Mouse (Mus musculus) midbrain, embryonic 16.5 days (tissue): ENCODE data around the gene Kcnq4. TPM values are rescaled to one million over a fixed set of nuclear protein-coding genes. Genes with fewer than 3 reads are reported as not detected.

Source experiments
- ATAC-seq: fragments of 200-750 bp; cut with Nextera tagmentation; 2 replicates; pipeline ENCODE4 v1.8.0; 2017; ENCODE audit warnings: moderate TSS enrichment
- H3K27ac ChIP-seq: fragments of 300-500 bp; sonication (generic); 2 replicates; pipeline ENCODE4 v1.5.1; 2014; ENCODE audit warnings: mild to moderate bottlenecking, low read length, mixed read lengths
- H3K27me3 ChIP-seq: fragments of 300-500 bp; sonication (generic); 2 replicates; pipeline ENCODE4 v1.6.1; 2014; ENCODE audit warnings: low read depth, low read length, mixed read lengths; ENCODE audit not compliant: control insufficient read depth, insufficient read depth
- H3K36me3 ChIP-seq: fragments of 300-500 bp; sonication (generic); 2 replicates; pipeline ENCODE4 v1.6.1; 2014; ENCODE audit warnings: mild to moderate bottlenecking, low read length, moderate library complexity, mixed read lengths; ENCODE audit not compliant: control insufficient read depth, insufficient read depth
- H3K4me1 ChIP-seq: fragments of 300-500 bp; sonication (generic); 2 replicates; pipeline ENCODE4 v1.6.1; 2014; ENCODE audit warnings: mild to moderate bottlenecking, low read length, mixed read lengths; ENCODE audit not compliant: control insufficient read depth, insufficient read depth
- H3K4me2 ChIP-seq: fragments of 300-500 bp; sonication (generic); 2 replicates; pipeline ENCODE4 v1.6.1; 2014; ENCODE audit warnings: mild to moderate bottlenecking, low read length, mixed read lengths
- H3K4me3 ChIP-seq: fragments of 300-500 bp; sonication (generic); 2 replicates; pipeline ENCODE4 v1.5.1; 2014; ENCODE audit warnings: low read depth, mild to moderate bottlenecking, low read length, moderate library complexity, mixed read lengths
- H3K9ac ChIP-seq: fragments of 300-500 bp; sonication (generic); 2 replicates; pipeline ENCODE4 v1.6.1; 2014; ENCODE audit warnings: low read depth, low read length, mixed read lengths
- H3K9me3 ChIP-seq: fragments of 300-500 bp; sonication (generic); replicated peaks from 2 replicates; pipeline ENCODE4 v1.6.1; 2014; ENCODE audit warnings: mild to moderate bottlenecking, low read length, mixed read lengths; ENCODE audit not compliant: control insufficient read depth, poor library complexity, severe bottlenecking
- WGBS: fragments of 180-500 bp; shearing (Covaris S2); extraction: QIAGEN DNeasy Blood & Tissue Kit; methylation state at CpG from one replicate; pipeline ENCODE4 v1.1.7; 2014; 5-methylcytosine and 5-hydroxymethylcytosine counted together
- polyA plus RNA-seq: library from polyadenylated mRNA; unstranded; fragments of >200 nt; fragmentation: Nextera tagmentation; extraction: Ambion mirVana; gene quantifications from 2 replicates; pipeline ENCODE4 v1.2.1, GENCODE M21; 2015

The Kcnq4 gene
- 5.3 and 5.8 TPM in 2 replicates for polyA plus RNA-seq

GRCm38 (mm10) chr4:120747941-120748866, at the start of gene Kcnq4:
Gene Kcnq4 (minus strand): TSS chr4:120748612.
- ATAC-seq, result peak; percentile 19; the same call in 1 of the 2 replicates
- H3K4me1 ChIP-seq, result peaks cover 4% of the 10 kb centered on the region
- no peak within 1 kb of the TSS for H3K27ac ChIP-seq
- H3K36me3 ChIP-seq, result no peaks in the 10 kb centered on the region
- no peaks in the 10 kb centered on the region for H3K9me3 ChIP-seq
- peak within 1 kb of the TSS; percentile 66 for H3K9ac ChIP-seq
- 3% methylated on average over 40 of the region's 42 CpGs for WGBS
- H3K4me2 ChIP-seq, result peak within 1 kb of the TSS; percentile 99
- H3K27me3 ChIP-seq, result peaks cover 31% of the 10 kb centered on the region
- peak within 1 kb of the TSS; percentile 61 for H3K4me3 ChIP-seq

- H3K9ac ChIP-seq, result no peak overlapping the region
- H3K27ac ChIP-seq, result no peak overlapping the region
- no peaks in the 10 kb centered on the region for H3K36me3 ChIP-seq
- no peaks in the 10 kb centered on the region for H3K27me3 ChIP-seq
- no peaks in the 10 kb centered on the region for H3K9me3 ChIP-seq
- H3K4me3 ChIP-seq, result no peak overlapping the region
- no peak for ATAC-seq
- no peak overlapping the region for H3K4me2 ChIP-seq
- no peaks in the 10 kb centered on the region for H3K4me1 ChIP-seq
- 88% methylated on average over 2 of the region's 2 CpGs for WGBS
Measured at GRCm38 (mm10) chr4:120796687-120797086, 48.3 kb upstream of the Kcnq4 start.

GRCm38 (mm10) chr4:120795646-120796045, 47.2 kb upstream of the Kcnq4 start:
- ATAC-seq, result no peak
- no peak overlapping the region for H3K27ac ChIP-seq
- no peaks in the 10 kb centered on the region for H3K27me3 ChIP-seq
- H3K9me3 ChIP-seq, result no peaks in the 10 kb centered on the region
- H3K4me2 ChIP-seq, result no peak overlapping the region
- WGBS, result 96% methylated on average over 1 of the region's 1 CpGs
- H3K9ac ChIP-seq, result no peak overlapping the region
- H3K4me1 ChIP-seq, result no peaks in the 10 kb centered on the region
- H3K36me3 ChIP-seq, result no peaks in the 10 kb centered on the region
- H3K4me3 ChIP-seq, result no peak overlapping the region

DNA sequence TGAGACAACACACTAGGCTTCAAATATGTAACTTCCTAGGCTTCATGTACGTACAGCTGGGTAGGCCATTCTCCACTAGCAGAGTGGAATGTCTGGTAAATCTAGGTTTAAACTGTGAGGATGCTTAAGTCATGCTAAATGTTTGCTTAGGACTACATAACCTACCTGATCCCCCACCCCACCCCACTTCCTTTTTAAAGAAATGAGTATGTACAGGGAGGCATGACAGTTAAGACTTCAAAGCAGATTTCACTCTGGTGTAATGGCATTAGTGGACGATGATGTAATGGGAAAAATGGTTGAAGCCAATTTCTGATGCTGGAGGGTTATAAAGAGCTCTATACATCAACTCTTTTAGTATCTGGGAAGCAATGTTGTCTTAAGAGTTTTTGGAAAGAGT, 44.5 kb upstream of the Kcnq4 start:
- H3K27ac ChIP-seq, result no peak overlapping the region
- H3K4me2 ChIP-seq, result no peak overlapping the region
- no peak overlapping the region for H3K9ac ChIP-seq
- H3K4me3 ChIP-seq, result no peak overlapping the region
- 92% methylated on average over 2 of the region's 2 CpGs for WGBS
- no peaks in the 10 kb centered on the region for H3K9me3 ChIP-seq
- ATAC-seq, result no peak
- H3K36me3 ChIP-seq, result 0 out of 2 replicates have a peak, but pooled peaks cover 3% of the 10 kb centered on the region
- H3K27me3 ChIP-seq, result no peaks in the 10 kb centered on the region
- no peaks in the 10 kb centered on the region for H3K4me1 ChIP-seq

DNA sequence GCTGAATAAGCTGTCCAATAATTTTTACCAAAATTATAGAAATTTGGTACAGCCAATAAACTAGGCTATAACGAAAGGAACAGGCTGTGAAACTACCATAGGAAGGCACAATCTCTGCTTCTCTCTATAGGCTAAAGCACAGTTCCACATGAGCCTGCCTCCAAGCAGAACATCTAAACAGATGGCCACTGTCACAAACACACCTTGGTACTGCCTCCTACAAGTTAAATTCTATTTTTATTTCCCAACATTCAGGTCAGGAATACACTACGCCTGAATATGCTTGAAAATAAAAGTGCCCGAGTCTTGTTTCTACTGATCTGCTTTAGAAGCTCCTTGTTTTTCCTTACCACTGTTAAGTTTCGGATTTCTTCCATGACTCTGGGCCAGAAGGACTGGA, 41.6 kb upstream of the Kcnq4 start:
- Histone ChIP-seq H3K36me3 (0 out of 2 replicates have a peak, but pooled peaks cover 5% of the 10 kb centered on the region), H3K9me3 (no peaks in the 10 kb centered on the region), H3K27ac (no peak overlapping the region), H3K4me3 (no peak overlapping the region), H3K4me2 (no peak overlapping the region), H3K4me1 (no peaks in the 10 kb centered on the region), H3K9ac (no peak overlapping the region), H3K27me3 (no peaks in the 10 kb centered on the region)
- ATAC-seq, result no peak
- WGBS, result 96% methylated on average over 4 of the region's 4 CpGs

- 29% methylated on average over 5 of the region's 5 CpGs for WGBS
- no peaks in the 10 kb centered on the region for H3K9me3 ChIP-seq
- no peak overlapping the region for H3K4me2 ChIP-seq
- H3K27me3 ChIP-seq, result peaks cover 2% of the 10 kb centered on the region; the same call in 1 of the 2 replicates
- H3K36me3 ChIP-seq, result peaks cover 9% of the 10 kb centered on the region; the same call in 1 of the 2 replicates
- no peak overlapping the region for H3K9ac ChIP-seq
- ATAC-seq, result no peak
- H3K27ac ChIP-seq, result no peak overlapping the region
- no peak overlapping the region for H3K4me3 ChIP-seq
- no peaks in the 10 kb centered on the region for H3K4me1 ChIP-seq
Measured at GRCm38 (mm10) chr4:120755801-120756200, 7.4 kb upstream of the Kcnq4 start.

DNA sequence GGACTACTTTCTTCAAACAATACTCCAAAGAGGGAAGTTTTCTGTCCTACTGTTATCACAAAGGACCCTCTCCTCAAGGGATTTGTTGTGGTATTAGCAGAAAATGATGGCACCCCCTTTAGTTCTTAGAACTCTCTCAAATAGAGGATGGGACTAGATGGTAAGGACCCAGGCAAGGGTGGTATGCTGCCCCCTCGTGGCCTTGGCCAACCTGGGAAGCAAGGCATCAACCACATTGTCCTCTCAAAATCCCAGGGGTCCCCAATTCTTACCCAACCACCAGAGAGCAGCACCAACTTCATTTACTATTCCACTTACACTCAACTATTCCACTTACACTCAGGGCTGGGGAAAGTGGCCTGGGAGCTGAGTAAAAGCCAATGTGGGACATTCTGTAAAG, 6.9 kb upstream of the Kcnq4 start:
- H3K9ac ChIP-seq, result no peak overlapping the region
- H3K27me3 ChIP-seq, result peaks cover 5% of the 10 kb centered on the region
- H3K36me3 ChIP-seq, result peaks cover 9% of the 10 kb centered on the region; the same call in 1 of the 2 replicates
- H3K4me1 ChIP-seq, result no peaks in the 10 kb centered on the region
- 0 out of 2 replicates have a peak, but pooled peaks have one; percentile 32 for ATAC-seq
- H3K27ac ChIP-seq, result no peak overlapping the region
- H3K9me3 ChIP-seq, result no peaks in the 10 kb centered on the region
- WGBS, result 3% methylated on average over 1 of the region's 1 CpGs
- H3K4me3 ChIP-seq, result no peak overlapping the region
- H3K4me2 ChIP-seq, result no peak overlapping the region

- Histone ChIP-seq H3K27me3 (peaks cover 31% of the 10 kb centered on the region), H3K9me3 (no peaks in the 10 kb centered on the region), H3K4me3 (no peak overlapping the region), H3K36me3 (no peaks in the 10 kb centered on the region), H3K9ac (no peak overlapping the region), H3K4me1 (peaks cover 4% of the 10 kb centered on the region), H3K4me2 (no peak overlapping the region), H3K27ac (no peak overlapping the region)
- ATAC-seq, result no peak
- WGBS, result 45% methylated on average over 2 of the region's 2 CpGs
Measured at GRCm38 (mm10) chr4:120749601-120750000, 1.2 kb upstream of the Kcnq4 start.

DNA sequence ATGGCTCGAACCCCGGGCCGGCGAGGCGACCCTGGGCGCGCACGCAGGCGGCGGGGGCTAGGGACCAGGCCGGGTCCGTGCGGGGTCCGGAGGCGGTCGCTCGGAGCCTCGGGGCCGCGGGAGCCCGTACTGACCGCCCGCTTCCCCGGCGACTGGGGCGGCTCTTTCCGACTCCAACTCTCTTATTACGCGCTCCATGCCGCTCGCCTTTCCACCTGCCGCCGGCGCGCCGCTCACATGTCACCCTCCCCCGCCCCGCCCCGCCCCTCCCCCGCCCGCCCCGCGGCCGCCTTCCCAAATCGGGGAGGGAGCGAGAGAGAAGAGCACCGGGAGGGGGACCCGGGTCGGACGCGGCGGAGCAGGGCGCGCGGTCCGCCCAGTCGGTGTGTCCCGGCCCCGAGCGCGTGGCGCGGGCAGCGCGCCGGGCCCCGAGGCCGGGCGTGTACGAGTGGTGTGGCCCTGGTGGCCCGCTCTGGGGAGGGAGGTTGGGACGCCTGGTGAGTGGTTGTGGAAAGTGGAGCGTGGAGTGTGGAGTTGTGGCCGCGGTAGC, 1.1 kb downstream of the Kcnq4 start:
- Histone ChIP-seq H3K4me3 (peak overlapping the region; percentile 61), H3K27ac (no peak overlapping the region), H3K36me3 (no peaks in the 10 kb centered on the region), H3K9me3 (no peaks in the 10 kb centered on the region), H3K4me1 (peaks cover 4% of the 10 kb centered on the region), H3K9ac (peak overlapping the region; percentile 66), H3K4me2 (peak overlapping the region; percentile 99), H3K27me3 (peaks cover 31% of the 10 kb centered on the region)
- peak; percentile 51 for ATAC-seq
- 0% methylated on average over 43 of the region's 75 CpGs for WGBS
